Mouse (Mus musculus) forebrain, embryonic 10.5 days (tissue): ENCODE data around the gene Mynn. TPM values are rescaled to one million over a fixed set of nuclear protein-coding genes. Genes with fewer than 3 reads are reported as not detected.
"Not testable (repeated sequence)": the region's sequence is repeated elsewhere in the genome, so short reads cannot be mapped to it uniquely, and the experiment has no call there.

ENCODE experiments used
- DNase-seq: peaks from one replicate; pipeline ENCODE4 v3.0.0-alpha.2; 2017; ENCODE audit warnings: low spot score; ENCODE audit errors: extremely low spot score
- H3K27ac ChIP-seq: fragments of 300-500 bp; sonication (generic); 2 replicates; pipeline ENCODE4 v1.5.1; 2016; ENCODE audit warnings: mild to moderate bottlenecking
- H3K27me3 ChIP-seq: fragments of 300-500 bp; sonication (generic); 2 replicates; pipeline ENCODE4 v1.6.1; 2016; ENCODE audit warnings: mild to moderate bottlenecking; ENCODE audit not compliant: poor library complexity, severe bottlenecking
- H3K36me3 ChIP-seq: fragments of 300-500 bp; sonication (generic); replicated peaks from 2 replicates; pipeline ENCODE4 v1.6.1; 2016; ENCODE audit warnings: mild to moderate bottlenecking, moderate library complexity
- H3K4me1 ChIP-seq: fragments of 300-500 bp; sonication (generic); 2 replicates; pipeline ENCODE4 v1.6.1; 2016
- H3K4me3 ChIP-seq: fragments of 300-500 bp; sonication (generic); 2 replicates; pipeline ENCODE4 v1.5.1; 2016; ENCODE audit warnings: mild to moderate bottlenecking, moderate library complexity
- H3K9me3 ChIP-seq: fragments of 300-500 bp; sonication (generic); 2 replicates; pipeline ENCODE4 v1.6.1; 2016; ENCODE audit warnings: mild to moderate bottlenecking, moderate library complexity
- WGBS: fragments of 180-500 bp; shearing (Covaris S2); methylation state at CpG from one replicate; pipeline ENCODE4 v1.1.7; 2016; 5-methylcytosine and 5-hydroxymethylcytosine counted together
- polyA plus RNA-seq: library from polyadenylated mRNA; unstranded; fragments of >200 nt; fragmentation: Nextera tagmentation; extraction: Ambion mirVana; gene quantifications from 2 replicates; pipeline ENCODE4 v1.2.1, GENCODE M21; 2016

Mynn gene
- 29.9 and 31.0 TPM in 2 replicates for polyA plus RNA-seq

DNA sequence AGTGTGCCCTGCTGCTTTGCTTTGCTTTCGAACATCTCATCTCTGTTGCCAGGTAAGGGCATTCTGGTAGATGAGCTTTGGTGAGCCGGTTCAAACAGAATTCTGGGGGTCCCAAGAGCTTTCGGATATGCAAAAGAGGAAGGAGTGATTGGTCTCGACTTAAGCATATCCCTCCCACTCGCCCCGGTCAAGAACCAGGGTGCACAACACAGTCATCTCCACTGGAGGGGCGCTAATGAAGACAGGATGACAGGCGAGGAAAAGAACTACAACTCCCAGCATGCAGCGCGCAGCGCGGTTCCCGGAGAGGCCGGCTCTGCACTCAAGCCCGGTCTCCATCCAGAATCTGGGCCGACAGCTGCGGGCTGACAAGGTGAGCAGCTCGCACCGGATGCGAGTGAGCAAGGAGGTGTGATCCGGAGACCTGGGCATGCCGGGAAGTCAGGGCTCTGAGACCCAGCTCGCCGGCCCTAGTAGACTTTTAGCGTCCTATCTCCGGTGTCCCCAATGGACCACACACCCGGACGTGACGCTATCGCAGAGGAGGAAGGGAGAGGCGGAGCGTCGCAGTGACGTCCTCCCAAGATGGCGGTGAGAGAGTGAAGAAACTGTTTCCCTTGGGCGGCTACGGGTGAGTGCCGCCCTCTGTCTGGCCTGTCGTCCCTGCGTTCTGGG is at the start of gene Mynn:
TSS of gene Mynn (plus strand) at position 1 of the 675 bp plus-strand sequence.
- H3K36me3 ChIP-seq = peaks cover 27% of the 10 kb centered on the region
- H3K27me3 ChIP-seq = peaks cover 26% of the 10 kb centered on the region
- WGBS = under 1% methylated on average over 40 of the region's 40 CpGs
- no peaks in the 10 kb centered on the region for H3K9me3 ChIP-seq
- H3K4me3 ChIP-seq = peak within 1 kb of the TSS; percentile 92
- H3K27ac ChIP-seq = peak within 1 kb of the TSS; percentile 94
- H3K4me1 ChIP-seq = peaks cover 20% of the 10 kb centered on the region
- DNase-seq = peak; percentile 98

DNA sequence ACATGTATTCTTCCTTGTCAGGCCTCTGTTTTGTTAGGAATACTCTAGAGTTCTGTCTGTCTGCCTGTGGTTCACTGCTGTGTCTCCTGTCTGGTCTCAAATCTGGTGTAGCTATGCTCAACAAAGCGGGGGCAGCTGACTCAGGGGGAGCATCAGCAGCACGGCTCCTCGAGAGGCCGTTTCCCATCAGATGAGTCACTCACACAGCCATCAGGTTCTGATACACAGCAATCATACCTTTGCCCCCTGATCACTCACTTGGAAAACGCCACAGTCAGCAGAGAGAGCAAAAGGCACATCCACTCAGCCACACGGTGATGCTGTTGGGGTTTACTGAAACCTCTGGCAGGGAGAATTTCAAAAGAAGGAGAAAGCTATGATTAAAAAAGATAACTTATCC is 48.1 kb upstream of the Mynn start:
- H3K36me3 ChIP-seq = no peaks in the 10 kb centered on the region
- H3K4me3 ChIP-seq = no peak overlapping the region
- 78% methylated on average over 6 of the region's 6 CpGs for WGBS
- H3K27ac ChIP-seq = no peak overlapping the region
- no peak for DNase-seq
- no peaks in the 10 kb centered on the region for H3K27me3 ChIP-seq
- no peaks in the 10 kb centered on the region for H3K9me3 ChIP-seq
- no peaks in the 10 kb centered on the region for H3K4me1 ChIP-seq

DNA sequence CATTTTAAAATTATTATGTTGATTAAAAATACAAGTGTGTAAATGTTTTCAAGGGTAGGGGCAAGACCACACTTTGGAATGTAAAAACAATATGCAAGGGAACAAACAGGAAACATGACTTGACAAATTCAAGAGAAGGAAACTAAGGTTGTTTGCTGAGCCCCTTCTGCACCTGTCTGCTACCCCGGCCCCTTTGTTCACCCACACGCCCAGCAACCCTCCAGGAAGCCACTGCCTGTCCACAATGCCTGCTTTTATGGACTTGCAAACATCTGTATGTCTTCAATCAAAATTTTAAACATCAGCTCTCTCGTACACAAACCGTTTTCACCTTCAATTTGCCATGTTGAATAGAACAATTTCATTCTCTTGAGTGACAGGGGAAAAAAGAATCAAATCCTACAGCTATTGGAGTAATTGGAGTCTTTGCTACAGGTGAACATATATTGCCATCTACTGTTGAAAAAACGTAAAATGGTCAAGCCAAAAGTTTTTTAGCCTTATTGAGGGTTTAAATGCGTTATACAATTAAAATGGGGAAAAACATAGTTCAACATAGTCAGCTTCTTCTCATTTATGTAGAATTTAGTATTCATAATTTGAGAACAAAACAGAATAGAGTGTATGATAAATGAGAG is 41.1 kb upstream of the Mynn start:
- Histone ChIP-seq H3K36me3 (no peaks in the 10 kb centered on the region), H3K4me3 (no peak overlapping the region), H3K9me3 (no peaks in the 10 kb centered on the region), H3K27me3 (peaks cover 14% of the 10 kb centered on the region), H3K27ac (no peak overlapping the region), H3K4me1 (no peaks in the 10 kb centered on the region)
- no peak for DNase-seq
- 60% methylated on average over 6 of the region's 6 CpGs for WGBS

DNA sequence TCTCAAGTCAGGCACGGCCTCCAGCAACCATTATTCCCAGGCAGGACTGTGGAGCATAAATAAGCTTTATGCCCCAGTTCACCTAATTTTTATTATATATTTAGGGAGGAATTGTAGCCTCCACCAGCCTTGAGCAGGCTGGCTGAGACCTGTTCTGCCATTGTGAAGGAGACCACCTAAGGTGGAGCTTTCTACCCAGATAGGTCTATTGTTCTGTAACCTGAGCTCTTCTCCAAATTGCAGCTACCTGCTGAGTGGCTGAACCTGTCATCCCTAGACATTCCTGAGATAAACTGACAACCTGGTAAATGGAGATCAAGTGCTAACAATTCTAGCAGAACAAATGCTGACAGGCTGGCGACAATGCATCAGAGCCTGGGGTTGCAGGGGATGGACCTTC is 35.5 kb upstream of the Mynn start:
- DNase-seq, H3K36me3 ChIP-seq, H3K27ac ChIP-seq, H3K4me1 ChIP-seq, H3K4me3 ChIP-seq, H3K9me3 ChIP-seq: not testable (repeated sequence)
- H3K27me3 ChIP-seq = peaks cover 14% of the 10 kb centered on the region
- WGBS = 0% methylated on average over 1 of the region's 2 CpGs

DNA sequence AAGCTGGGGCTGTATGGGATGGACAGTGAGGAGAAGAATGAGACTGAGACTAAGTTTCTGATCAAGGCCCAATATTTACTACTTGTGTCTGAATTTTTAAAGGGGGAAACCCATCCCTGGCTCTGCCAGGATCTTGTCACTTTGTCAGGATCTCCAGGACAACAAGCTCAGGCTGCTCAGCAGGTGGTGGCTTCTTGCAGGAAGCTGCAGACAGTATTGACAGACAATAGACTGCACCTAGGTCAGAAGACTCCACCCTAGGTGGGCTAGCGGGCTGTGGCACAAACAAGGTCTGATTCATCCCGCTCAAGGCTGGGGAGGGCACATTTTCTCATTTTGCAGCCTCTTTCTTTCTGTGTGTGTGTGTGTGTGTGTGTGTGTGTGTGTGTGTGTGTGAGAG is 28.3 kb upstream of the Mynn start:
- 12% methylated on average over 2 of the region's 2 CpGs for WGBS
- no peak for DNase-seq
- Histone ChIP-seq H3K36me3 (no peaks in the 10 kb centered on the region), H3K4me1 (peaks cover 4% of the 10 kb centered on the region; the same call in 1 of the 2 replicates), H3K4me3 (no peak overlapping the region), H3K27ac (no peak overlapping the region), H3K9me3 (no peaks in the 10 kb centered on the region), H3K27me3 (no peaks in the 10 kb centered on the region)

DNA sequence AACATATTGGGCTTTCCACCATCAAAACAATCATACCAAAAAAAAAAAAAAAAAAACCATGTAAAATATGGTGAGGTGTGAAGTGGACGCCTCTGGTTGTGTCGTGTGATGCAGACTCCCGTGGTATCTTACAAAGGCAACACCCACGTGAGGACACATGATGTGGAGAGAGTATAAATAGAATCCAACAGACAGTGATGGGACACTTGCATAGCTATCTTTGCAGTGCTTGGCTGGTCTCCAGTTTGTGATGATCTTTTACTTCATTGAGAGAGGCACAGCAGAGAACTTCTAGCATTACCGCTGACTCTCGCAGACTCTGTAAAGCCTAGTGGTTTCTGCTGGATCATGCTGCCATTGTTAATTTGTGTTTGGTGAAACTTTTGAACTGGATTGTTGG is 13.0 kb upstream of the Mynn start:
- Histone ChIP-seq H3K27me3 (no peaks in the 10 kb centered on the region), H3K36me3 (no peaks in the 10 kb centered on the region)

DNA sequence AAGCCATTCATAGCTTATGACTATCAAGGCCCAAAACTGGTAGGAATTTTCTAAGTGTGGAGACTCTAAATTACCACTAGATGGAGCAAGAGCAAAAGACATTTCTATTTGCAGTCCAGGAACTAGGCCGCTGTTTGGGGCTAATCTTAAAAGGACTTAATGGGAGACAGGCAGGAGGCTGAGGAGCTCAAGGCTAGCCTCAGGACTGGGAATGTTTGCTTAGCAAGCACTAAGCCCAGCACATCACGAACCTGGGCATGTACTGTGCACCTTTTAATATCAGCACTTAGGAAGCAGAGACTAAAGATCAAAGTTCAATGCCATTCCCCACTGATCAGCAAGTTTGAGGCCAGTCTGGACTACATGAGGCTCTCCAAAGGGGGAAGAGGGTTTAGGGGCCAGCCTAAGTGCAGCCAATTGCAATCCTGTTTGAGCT is 9.4 kb upstream of the Mynn start:
- DNase-seq = no peak
- H3K27ac ChIP-seq = no peak overlapping the region
- H3K36me3 ChIP-seq = no peaks in the 10 kb centered on the region
- WGBS = 0% methylated on average over 2 of the region's 2 CpGs
- peaks cover 17% of the 10 kb centered on the region for H3K27me3 ChIP-seq
- peaks cover 16% of the 10 kb centered on the region for H3K4me1 ChIP-seq
- no peak overlapping the region for H3K4me3 ChIP-seq
- no peaks in the 10 kb centered on the region for H3K9me3 ChIP-seq

More for the DNA sequence above, 13.0 kb upstream of the Mynn start:
- Histone ChIP-seq H3K27ac (no peak overlapping the region), H3K9me3 (no peaks in the 10 kb centered on the region), H3K4me1 (peaks cover 6% of the 10 kb centered on the region; the same call in 1 of the 2 replicates), H3K4me3 (no peak overlapping the region)
- DNase-seq = no peak
- 91% methylated on average over 6 of the region's 6 CpGs for WGBS

DNA sequence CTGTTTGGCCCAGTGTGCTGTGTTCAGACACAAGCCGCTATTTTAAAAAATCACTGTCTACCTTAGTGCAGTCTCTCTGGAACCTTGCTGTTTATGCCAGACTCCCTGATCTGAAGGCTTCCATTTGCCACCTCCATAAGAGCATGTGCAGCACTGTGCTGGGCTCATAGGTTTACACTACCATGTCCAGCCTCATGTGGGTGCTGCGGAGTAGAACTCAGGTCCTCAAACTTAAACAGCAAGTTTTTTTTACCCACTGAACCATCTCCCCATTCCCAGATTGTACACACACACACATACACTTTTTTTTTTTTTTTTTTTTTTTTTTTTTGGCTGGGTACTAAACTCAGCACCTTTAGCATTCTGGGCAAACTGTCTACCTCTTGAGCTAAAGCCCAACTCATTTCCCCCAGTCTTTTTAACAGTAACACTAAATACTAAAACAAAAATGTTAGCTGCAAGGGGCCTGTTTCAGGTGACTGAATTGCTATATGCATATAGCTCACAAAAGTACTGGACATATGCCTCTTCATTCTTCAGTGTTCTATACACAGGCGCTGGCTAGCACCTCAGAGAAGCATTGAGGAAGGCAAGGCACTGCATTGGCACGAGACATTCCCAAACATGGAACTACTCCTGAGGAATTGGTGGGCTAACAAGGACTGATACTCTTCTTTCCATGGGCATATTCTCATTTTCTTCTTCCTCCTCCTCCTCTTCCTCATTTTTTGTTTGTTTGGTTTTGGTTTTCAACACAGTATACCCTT is 8.0 kb upstream of the Mynn start:
- no peaks in the 10 kb centered on the region for H3K9me3 ChIP-seq
- 73% methylated on average over 4 of the region's 4 CpGs for WGBS
- H3K27ac ChIP-seq = no peak overlapping the region
- no peak overlapping the region for H3K4me3 ChIP-seq
- no peak for DNase-seq
- no peaks in the 10 kb centered on the region for H3K36me3 ChIP-seq
- peaks cover 32% of the 10 kb centered on the region for H3K27me3 ChIP-seq
- peaks cover 16% of the 10 kb centered on the region for H3K4me1 ChIP-seq

DNA sequence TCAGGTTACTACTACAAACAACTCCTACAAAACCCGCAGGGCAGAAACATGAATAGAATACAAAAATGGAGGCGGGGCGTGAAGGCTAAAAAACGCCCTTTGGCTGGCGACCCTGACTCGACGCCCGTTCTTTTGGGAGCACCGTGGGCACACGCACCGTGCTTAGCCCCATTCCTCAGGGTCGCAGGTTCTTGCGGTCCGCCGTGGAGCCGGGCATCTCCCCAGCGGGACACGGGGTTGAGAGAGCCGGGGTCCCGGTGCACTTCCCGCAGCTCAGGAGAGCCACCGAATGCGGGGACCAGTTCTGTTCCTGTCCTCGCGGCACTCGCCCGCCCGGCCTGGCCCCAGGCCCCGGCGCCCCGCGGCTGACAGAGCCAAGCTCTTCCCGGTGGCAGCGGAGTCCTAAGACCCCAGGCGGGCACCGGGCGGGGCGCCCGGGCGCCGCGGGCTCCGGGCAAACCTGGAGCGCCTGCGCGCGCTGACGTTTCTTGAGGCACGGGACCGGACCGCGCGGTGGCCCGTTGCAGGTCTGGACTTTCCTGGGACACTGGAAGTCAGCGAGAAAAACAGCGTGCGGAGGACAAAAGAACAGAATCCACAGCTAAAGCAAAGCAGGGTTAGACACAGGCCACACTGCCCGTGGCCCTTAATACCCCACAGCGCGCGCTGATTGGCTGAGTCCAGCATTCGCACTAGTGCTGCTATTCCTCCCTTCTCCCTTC is 6.6 kb upstream of the Mynn start:
- Histone ChIP-seq H3K4me3 (peak overlapping the region; percentile 80), H3K4me1 (peaks cover 27% of the 10 kb centered on the region), H3K27ac (peak overlapping the region; percentile 91), H3K36me3 (no peaks in the 10 kb centered on the region), H3K9me3 (no peaks in the 10 kb centered on the region), H3K27me3 (peaks cover 41% of the 10 kb centered on the region)
- WGBS = under 1% methylated on average over 62 of the region's 62 CpGs
- peak; percentile 60 for DNase-seq

DNA sequence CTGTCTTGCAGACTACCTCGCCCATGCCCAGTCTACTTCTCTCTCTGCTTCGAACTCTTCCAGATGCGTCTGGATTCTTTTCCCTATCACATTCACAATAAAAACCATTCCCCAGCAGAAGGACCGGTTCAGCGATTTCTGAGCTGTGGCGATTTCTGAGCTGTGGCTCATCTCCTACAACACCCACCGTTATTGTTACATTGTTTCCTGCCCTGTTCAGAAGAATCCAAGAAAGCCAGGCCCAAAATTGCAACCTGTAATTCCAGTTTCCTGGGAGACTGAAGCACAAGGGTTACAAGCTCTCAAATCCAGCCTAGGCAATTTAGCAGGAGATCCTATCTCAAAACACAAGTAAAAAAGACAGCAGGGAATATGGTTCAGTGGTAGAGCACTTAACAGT is 4.6 kb upstream of the Mynn start:
- WGBS = 80% methylated on average over 7 of the region's 7 CpGs
- DNase-seq = no peak

DNA sequence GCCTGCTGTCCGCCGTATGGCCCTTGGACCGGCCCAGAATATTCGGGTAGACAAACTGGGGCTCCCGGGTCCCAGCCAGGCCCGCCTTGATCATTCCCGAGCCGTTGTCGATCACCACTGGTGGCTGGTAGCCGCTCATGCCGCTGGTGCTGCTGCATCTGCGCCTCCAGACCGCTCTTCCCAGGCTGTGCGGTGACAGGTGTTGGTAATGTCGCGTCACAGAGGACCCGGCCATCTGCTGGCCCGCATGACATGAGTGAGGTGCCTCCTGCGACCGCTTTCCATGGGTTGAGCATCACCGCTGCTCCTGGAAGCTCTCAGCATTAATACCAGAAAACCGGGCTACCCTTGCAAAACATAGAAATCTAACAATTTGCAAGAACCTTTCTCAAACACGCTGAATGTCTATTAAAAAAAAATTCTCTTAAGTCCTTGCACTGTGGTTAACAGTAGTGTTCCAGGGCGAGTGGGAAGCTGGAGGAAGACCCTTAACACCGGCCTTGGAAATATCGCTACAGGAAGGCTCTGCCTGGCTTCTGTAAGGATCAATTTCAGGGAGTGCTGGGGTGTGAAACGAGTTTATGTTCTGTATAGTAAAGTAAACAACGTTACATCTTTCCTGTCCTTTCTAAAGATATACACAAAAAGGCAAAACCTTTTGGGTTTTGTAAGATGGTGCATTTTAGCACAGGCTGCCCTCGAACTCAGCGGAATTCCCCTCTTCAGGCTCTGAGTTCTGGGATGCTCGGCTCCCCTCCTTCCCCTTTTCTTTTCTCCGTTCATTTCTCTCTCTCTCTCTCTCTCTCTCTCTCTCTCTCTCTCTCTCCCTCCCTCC is 1.9 kb upstream of the Mynn start, which contains the start of gene Actrt3:
TSS of gene Actrt3 (minus strand) at position 229 of the 835 bp plus-strand sequence.
- peaks cover 30% of the 10 kb centered on the region for H3K4me1 ChIP-seq
- WGBS = 2% methylated on average over 32 of the region's 32 CpGs
- H3K4me3 ChIP-seq = peak within 1 kb of the TSS; percentile 92
- H3K9me3 ChIP-seq = no peaks in the 10 kb centered on the region
- peaks cover 41% of the 10 kb centered on the region for H3K27me3 ChIP-seq
- peak within 1 kb of the TSS; percentile 81 for H3K27ac ChIP-seq
- peak; percentile 50 for DNase-seq
- peaks cover 10% of the 10 kb centered on the region for H3K36me3 ChIP-seq

More for the DNA sequence above, 4.6 kb upstream of the Mynn start:
- Histone ChIP-seq H3K4me3 (no peak overlapping the region), H3K36me3 (no peaks in the 10 kb centered on the region), H3K27me3 (peaks cover 41% of the 10 kb centered on the region), H3K27ac (no peak overlapping the region), H3K9me3 (no peaks in the 10 kb centered on the region), H3K4me1 (peaks cover 27% of the 10 kb centered on the region)

DNA sequence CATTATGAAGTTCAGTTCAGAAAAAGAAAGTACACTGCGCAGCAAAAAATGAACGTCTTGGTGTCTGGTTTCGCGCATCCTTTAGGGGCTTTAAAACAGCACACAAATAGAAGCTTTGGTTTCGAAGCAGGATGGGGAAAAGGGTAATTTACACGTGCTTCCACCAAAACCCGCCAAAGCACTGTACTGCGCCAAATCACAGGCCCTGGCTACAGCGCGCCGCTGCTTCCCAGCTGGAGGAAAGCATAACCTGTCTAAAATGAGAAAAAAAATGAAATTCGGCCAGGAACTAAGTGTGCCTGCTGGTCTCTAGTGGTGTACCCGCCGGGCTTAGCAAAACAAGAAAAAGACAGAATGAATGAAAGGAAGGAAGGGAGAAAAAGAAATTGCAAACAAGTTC is 1.1 kb upstream of the Mynn start:
- Histone ChIP-seq H3K4me1 (peaks cover 26% of the 10 kb centered on the region), H3K4me3 (peak overlapping the region; percentile 92), H3K27ac (peak overlapping the region; percentile 81), H3K36me3 (peaks cover 15% of the 10 kb centered on the region), H3K9me3 (no peaks in the 10 kb centered on the region), H3K27me3 (peaks cover 41% of the 10 kb centered on the region)
- peak; percentile 60 for DNase-seq
- 0% methylated on average over 14 of the region's 14 CpGs for WGBS
